Mouse (Mus musculus): Measurements from ENCODE around the gene Hfm1.

GRCm38 (mm10) chr5:106891773-106892172 lies 34.3 kb downstream of the Hfm1 start:
- TF ChIP-seq POLR2A (IDR thresholded peaks at IDR 0.05; ENCODE audit: borderline replicate concordance, insufficient read depth, low read length) (no peak), CTCF (IDR thresholded peaks at IDR 0.05; ENCODE audit: borderline replicate concordance, insufficient read depth, low read depth, low read length) (no peak)
